Mouse (Mus musculus) forebrain, embryonic 13.5 days (tissue): ENCODE data around the gene Cc2d2b. TPM values are rescaled to one million over a fixed set of nuclear protein-coding genes. Genes with fewer than 3 reads are reported as not detected.

Experiments used
- ATAC-seq: fragments of 200-750 bp; cut with Nextera tagmentation; 2 replicates; pipeline ENCODE4 v1.8.0; 2017
- H3K27ac ChIP-seq: fragments of 300-500 bp; sonication (generic); 2 replicates; pipeline ENCODE4 v1.5.1; 2015; ENCODE audit warnings: inconsistent platforms, mild to moderate bottlenecking, moderate library complexity
- H3K27me3 ChIP-seq: fragments of 300-500 bp; sonication (generic); 2 replicates; pipeline ENCODE4 v1.6.1; 2015; ENCODE audit warnings: mild to moderate bottlenecking, inconsistent platforms
- H3K36me3 ChIP-seq: fragments of 300-500 bp; sonication (generic); 2 replicates; pipeline ENCODE4 v1.6.1; 2015; ENCODE audit warnings: mild to moderate bottlenecking, inconsistent platforms; ENCODE audit not compliant: poor library complexity, severe bottlenecking
- H3K4me1 ChIP-seq: fragments of 300-500 bp; sonication (generic); 2 replicates; pipeline ENCODE4 v1.6.1; 2015; ENCODE audit warnings: inconsistent platforms
- H3K4me2 ChIP-seq: fragments of 300-500 bp; sonication (generic); 2 replicates; pipeline ENCODE4 v1.6.1; 2015; ENCODE audit warnings: inconsistent platforms, mild to moderate bottlenecking, moderate library complexity
- H3K4me3 ChIP-seq: fragments of 300-500 bp; sonication (generic); 2 replicates; pipeline ENCODE4 v1.5.1; 2015; ENCODE audit warnings: mild to moderate bottlenecking, inconsistent platforms
- H3K9ac ChIP-seq: fragments of 300-500 bp; sonication (generic); 2 replicates; pipeline ENCODE4 v1.6.1; 2015; ENCODE audit warnings: mild to moderate bottlenecking, inconsistent platforms
- H3K9me3 ChIP-seq: fragments of 300-500 bp; sonication (generic); replicated peaks from 2 replicates; pipeline ENCODE4 v1.6.1; 2016; ENCODE audit warnings: inconsistent platforms
- WGBS: fragments of 180-500 bp; shearing (Covaris S2); methylation state at CpG from one replicate; pipeline ENCODE4 v1.1.7; 2015; 5-methylcytosine and 5-hydroxymethylcytosine counted together
- polyA plus RNA-seq: library from polyadenylated mRNA; unstranded; fragments of >200 nt; fragmentation: Nextera tagmentation; extraction: Ambion mirVana; gene quantifications from 2 replicates; pipeline ENCODE4 v1.2.1, GENCODE M21; 2015

Gene Cc2d2b
- polyA plus RNA-seq, 1 experiment from 2014 or later = 0.19 TPM

DNA sequence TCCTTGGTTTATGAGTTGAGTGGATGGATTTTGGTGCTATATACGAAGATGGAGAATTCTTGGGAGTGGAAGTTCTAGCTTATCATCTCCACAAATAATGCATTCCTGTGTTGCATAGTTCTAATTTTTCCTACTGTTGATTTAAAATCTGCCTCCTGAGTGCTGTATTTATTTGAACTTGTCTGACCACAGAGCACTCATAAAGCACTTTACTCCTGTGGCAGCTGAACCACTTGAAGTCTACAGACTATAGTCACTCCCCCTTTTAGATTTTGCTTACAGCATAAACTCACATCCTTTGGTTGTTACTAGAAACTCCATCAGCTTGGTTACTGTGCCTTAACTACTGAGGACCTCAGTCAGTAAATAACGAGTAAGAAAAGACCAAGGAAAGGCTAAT is 18.6 kb downstream of the Cc2d2b start:
- 90% methylated on average over 2 of the region's 2 CpGs for WGBS
- ATAC-seq = no peak

DNA sequence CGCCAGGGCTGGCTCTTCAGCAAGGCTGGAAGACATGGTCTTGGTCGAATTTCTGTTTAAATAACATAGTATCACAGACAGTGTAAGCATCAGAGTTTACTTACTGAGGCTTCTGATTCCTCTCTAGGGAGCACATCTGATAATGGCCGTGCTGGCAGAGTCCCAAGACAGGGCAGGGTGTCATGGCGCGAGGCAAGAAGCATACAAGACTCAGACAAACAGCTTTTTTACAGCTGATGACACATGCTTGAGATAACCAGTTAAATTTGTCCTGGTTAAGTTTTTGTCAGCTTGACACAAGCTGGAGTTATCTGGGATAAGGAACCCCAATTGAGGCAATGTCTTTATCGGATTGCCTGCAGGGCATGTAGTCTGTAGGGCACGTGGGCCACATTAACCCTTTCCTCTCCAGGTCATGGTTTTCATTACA is 20.8 kb downstream of the Cc2d2b start:
- no peaks in the 10 kb centered on the region for H3K27me3 ChIP-seq
- no peak overlapping the region for H3K9ac ChIP-seq
- no peak overlapping the region for H3K4me2 ChIP-seq
- no peaks in the 10 kb centered on the region for H3K9me3 ChIP-seq
- 54% methylated on average over 7 of the region's 7 CpGs for WGBS
- no peaks in the 10 kb centered on the region for H3K4me1 ChIP-seq
- no peak overlapping the region for H3K27ac ChIP-seq
- no peaks in the 10 kb centered on the region for H3K36me3 ChIP-seq
- H3K4me3 ChIP-seq = no peak overlapping the region
- no peak for ATAC-seq

More for the DNA sequence above, 18.6 kb downstream of the Cc2d2b start:
- Histone ChIP-seq H3K27me3 (no peaks in the 10 kb centered on the region), H3K9ac (no peak overlapping the region), H3K9me3 (no peaks in the 10 kb centered on the region), H3K27ac (no peak overlapping the region), H3K4me3 (no peak overlapping the region), H3K4me2 (no peak overlapping the region), H3K4me1 (peaks cover under 1% of the 10 kb centered on the region; the same call in 1 of the 2 replicates), H3K36me3 (no peaks in the 10 kb centered on the region)

DNA sequence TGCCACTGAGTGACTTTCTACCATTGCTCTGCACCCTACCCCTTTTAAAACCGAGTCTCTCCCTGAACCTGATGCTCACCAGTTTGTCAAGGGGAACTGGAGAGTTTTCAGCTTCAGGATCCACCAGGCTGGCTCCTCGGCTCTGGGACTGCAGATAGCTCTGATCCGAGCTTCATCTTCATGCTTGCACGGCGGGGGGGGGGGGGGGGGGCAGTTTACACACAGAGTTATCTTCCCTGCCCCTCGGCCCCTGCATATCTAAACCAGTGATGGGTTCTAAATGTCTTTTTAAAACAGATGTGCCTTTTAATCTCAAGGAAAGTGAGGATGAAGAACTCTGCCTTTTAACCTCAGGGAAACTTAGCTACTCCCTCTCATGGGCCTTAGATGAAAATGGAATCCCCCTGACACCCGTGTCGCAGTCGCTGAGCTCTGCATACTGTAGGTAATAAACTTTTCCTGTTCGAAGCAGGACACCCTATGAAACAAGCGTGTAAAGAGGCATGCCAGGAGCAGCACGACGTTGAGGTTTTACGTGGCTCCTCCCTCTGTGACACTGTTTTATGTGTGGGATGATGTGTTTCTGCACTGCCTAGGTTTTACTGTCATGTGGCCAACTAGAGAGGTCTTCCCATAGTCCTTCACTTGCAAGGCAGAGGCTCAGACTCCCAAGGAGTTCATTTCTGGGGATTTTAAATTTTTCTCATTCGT is 39.6 kb downstream of the Cc2d2b start:
- Histone ChIP-seq H3K36me3 (no peaks in the 10 kb centered on the region), H3K9me3 (no peaks in the 10 kb centered on the region), H3K27ac (no peak overlapping the region), H3K9ac (no peak overlapping the region), H3K27me3 (no peaks in the 10 kb centered on the region), H3K4me3 (no peak overlapping the region), H3K4me1 (no peaks in the 10 kb centered on the region), H3K4me2 (no peak overlapping the region)
- ATAC-seq = no peak
- WGBS = 79% methylated on average over 14 of the region's 15 CpGs

DNA sequence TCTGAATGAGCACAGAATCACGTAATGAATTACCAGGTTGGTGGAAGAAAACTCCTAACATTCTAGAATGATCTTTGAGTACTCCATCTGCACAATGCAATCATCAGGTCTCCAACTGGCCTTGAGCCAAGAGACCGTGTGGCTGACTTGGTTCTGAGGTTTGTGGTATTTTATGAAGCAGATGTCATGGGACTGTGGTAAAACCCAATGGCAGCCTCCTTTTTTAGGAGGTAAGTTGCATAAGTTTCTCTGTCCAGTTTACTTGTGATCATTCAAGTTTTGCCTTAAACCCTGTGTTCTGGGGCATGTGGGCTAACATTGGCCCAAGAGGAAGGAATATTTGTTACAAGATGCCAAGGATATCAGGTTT is 40.1 kb downstream of the Cc2d2b start:
- ATAC-seq = no peak
- 89% methylated on average over 2 of the region's 2 CpGs for WGBS

DNA sequence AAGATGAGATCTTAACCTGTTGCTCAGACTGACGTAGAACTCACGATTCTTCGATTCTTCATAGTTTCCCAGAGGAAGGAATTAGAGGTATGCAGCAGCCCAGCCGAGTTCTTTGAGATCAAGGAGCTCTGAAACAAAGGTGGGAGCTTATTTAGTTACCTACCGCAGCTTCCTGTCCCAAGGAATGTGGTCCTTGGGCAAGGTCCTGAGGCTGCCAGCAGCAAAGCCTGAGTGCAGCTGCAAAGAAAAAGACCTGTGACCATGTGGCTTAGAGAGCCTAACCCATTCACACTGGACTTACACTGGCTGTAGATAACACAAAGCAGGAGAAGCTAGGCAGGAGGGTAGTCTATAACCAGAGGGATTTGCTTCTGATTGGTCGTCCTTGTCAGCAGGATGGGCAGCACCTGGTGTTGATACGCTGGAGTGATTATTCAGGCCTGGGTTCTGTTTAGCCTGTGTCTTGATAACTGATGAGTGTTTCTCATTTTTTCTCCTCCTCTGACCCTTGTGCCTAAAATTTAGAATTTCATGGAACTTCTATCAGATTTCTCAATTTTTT is 56.7 kb downstream of the Cc2d2b start:
- Histone ChIP-seq H3K9me3 (no peaks in the 10 kb centered on the region), H3K9ac (no peak overlapping the region), H3K27me3 (no peaks in the 10 kb centered on the region), H3K27ac (no peak overlapping the region), H3K4me2 (no peak overlapping the region), H3K4me3 (no peak overlapping the region), H3K4me1 (no peaks in the 10 kb centered on the region; the same call in 1 of the 2 replicates), H3K36me3 (no peaks in the 10 kb centered on the region)
- no peak for ATAC-seq
- WGBS = 16% methylated on average over 7 of the region's 7 CpGs

More for the DNA sequence above, 40.1 kb downstream of the Cc2d2b start:
- Histone ChIP-seq H3K4me1 (no peaks in the 10 kb centered on the region), H3K36me3 (no peaks in the 10 kb centered on the region), H3K9me3 (no peaks in the 10 kb centered on the region), H3K9ac (no peak overlapping the region), H3K27me3 (no peaks in the 10 kb centered on the region), H3K27ac (no peak overlapping the region), H3K4me3 (no peak overlapping the region), H3K4me2 (no peak overlapping the region)

DNA sequence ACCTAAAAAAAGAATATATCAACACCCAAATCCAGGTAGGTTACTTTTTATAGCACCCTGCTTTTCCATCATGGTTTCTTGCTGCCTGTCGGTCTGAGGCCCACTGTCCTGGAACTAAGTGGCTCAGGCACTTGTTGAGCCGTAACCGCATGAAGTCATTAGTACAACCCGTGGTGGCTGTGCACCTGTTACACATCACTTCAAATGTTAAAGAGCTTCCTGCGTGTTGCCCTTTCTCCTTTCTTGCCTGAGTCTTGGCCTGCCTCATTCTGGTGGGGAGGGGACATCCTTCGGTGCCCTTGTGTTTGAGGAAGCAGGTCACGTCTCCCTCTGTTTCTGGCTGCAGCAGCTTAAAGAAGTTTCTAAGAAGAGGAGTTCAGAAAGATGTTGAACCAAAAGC is 61.3 kb downstream of the Cc2d2b start:
- 54% methylated on average over 7 of the region's 7 CpGs for WGBS
- H3K27ac ChIP-seq = no peak overlapping the region
- H3K27me3 ChIP-seq = no peaks in the 10 kb centered on the region
- ATAC-seq = no peak
- H3K9me3 ChIP-seq = no peaks in the 10 kb centered on the region
- H3K4me2 ChIP-seq = no peak overlapping the region
- H3K4me1 ChIP-seq = no peaks in the 10 kb centered on the region; the same call in 1 of the 2 replicates
- no peak overlapping the region for H3K4me3 ChIP-seq
- no peaks in the 10 kb centered on the region for H3K36me3 ChIP-seq
- H3K9ac ChIP-seq = no peak overlapping the region

DNA sequence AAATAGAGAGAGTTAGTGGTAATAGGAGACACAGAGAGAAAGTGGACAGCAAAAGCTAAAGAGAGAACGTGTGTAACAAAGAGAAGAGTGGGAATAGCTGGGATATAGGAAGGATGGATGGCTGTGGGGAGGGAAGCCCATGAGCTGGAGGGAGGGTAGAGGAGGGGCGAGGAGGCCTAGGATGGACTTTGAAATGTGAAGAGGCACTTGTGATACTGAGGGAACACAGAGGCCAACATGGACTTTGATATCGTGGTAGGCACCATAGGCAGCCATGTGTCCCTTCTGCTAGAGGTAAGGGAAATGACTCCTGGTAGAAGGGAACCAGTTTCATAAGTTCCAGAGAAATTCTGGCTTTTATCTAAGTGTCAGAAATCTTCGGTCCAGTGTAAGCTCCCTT is 63.3 kb downstream of the Cc2d2b start:
- no peak for ATAC-seq
- Histone ChIP-seq H3K27ac (no peak overlapping the region), H3K27me3 (no peaks in the 10 kb centered on the region), H3K9ac (no peak overlapping the region), H3K4me3 (no peak overlapping the region), H3K4me1 (no peaks in the 10 kb centered on the region), H3K9me3 (no peaks in the 10 kb centered on the region), H3K36me3 (no peaks in the 10 kb centered on the region), H3K4me2 (no peak overlapping the region)
- WGBS = 83% methylated on average over 4 of the region's 4 CpGs

DNA sequence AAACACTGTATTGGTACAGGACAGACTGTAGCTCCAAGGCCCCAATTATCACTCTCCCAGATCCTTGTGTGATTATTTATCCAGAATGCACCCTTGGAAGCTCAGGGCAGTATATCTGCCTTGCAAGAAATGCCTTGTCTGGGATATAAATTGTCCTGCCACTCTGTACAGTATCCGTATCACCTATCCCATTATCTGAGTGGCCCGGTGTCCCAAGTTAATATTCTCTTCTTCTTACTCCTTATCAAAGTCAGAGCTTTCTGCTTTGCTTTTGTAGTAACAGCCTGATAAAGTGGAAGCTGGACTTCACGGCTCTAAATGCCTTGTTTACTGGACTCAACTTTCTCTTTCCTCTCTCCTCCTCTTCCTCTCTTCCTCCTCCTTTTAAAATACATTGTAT is 64.2 kb downstream of the Cc2d2b start:
- Histone ChIP-seq H3K9me3 (no peaks in the 10 kb centered on the region), H3K27me3 (no peaks in the 10 kb centered on the region), H3K4me2 (no peak overlapping the region), H3K27ac (no peak overlapping the region), H3K4me1 (no peaks in the 10 kb centered on the region), H3K4me3 (no peak overlapping the region), H3K36me3 (no peaks in the 10 kb centered on the region), H3K9ac (no peak overlapping the region)
- no peak for ATAC-seq
- 87% methylated on average over 3 of the region's 3 CpGs for WGBS

DNA sequence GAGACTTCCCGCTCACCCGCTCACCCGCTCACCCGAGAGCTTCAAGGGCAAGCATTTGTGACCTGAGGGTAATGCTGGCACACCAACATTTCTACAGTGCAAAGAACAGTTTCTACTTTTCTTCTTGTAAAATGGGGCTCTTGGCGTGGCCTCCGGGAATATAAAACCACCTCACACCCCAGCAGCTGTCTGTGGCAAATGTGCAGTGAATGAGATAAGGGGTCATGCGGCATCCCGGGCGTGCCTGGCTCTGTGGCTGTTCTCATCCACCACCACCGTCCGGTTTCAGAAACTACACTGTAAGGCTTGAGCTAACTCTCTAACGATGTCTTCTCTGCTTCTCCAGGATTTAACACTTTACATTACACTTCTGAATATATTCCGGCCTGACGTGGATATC is 64.8 kb downstream of the Cc2d2b start:
- Histone ChIP-seq H3K27ac (no peak overlapping the region), H3K36me3 (no peaks in the 10 kb centered on the region), H3K4me2 (no peak overlapping the region), H3K4me1 (no peaks in the 10 kb centered on the region), H3K9ac (no peak overlapping the region), H3K9me3 (no peaks in the 10 kb centered on the region), H3K27me3 (no peaks in the 10 kb centered on the region), H3K4me3 (no peak overlapping the region)
- ATAC-seq = no peak
- 82% methylated on average over 14 of the region's 14 CpGs for WGBS

DNA sequence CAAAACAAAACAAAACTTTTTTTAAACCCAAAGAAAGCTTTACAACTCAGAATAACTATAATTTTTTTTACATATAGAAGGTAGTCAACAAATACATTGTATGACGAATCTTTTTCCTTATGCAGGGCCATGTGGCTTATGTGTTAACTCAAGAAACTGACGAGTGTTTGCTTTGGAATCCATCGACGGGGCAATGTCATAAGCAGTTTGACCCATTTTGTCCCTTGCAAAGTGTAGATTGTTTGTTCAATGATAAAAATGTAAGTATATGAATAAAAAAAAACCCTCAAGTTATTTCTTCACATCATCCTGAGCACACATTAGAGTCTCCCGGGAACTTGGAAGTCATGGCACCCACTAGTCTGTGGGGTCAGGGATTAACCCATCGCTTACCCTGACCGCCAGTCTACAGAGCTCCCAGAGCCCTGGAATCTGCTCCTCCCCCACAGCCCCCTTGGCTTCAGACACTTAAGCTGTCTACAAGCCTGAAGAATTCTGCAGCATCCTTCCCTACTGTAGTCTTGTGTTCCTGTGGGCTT is 67.2 kb downstream of the Cc2d2b start:
- Histone ChIP-seq H3K27me3 (no peaks in the 10 kb centered on the region), H3K4me3 (no peak overlapping the region), H3K4me1 (no peaks in the 10 kb centered on the region), H3K36me3 (no peaks in the 10 kb centered on the region), H3K9ac (no peak overlapping the region), H3K27ac (no peak overlapping the region), H3K9me3 (no peaks in the 10 kb centered on the region), H3K4me2 (no peak overlapping the region)
- 89% methylated on average over 7 of the region's 7 CpGs for WGBS
- no peak for ATAC-seq

DNA sequence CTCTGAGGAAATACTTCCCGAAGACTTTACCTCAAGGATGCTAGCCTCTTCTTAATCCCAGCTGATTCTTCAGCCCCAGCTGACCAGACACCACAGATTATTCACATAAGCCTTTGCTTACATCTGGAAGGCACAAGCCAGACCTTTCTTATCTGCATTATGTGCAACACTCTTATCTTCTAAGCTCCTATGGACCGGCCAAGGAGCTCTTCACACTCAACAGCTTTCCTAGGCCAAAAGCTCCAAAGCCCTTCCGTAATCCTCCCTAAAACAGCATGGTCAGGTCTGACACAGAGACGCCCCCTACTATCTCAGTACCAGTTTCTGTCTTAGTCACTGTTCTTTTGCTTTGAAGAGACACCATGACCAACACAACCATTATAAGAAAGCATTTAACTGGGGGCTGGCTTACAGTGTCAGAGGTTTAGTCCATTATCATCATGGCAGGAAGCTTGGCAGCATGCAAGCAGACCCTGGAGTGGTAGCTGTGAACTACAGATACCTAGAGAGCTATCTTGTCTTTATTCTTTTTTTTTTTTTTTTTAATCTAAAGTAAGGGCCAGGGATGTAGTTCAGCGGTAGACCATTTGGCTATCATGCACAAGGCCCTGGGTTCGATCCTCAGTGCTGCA is 69.5 kb downstream of the Cc2d2b start:
- H3K4me3 ChIP-seq = no peak overlapping the region
- no peaks in the 10 kb centered on the region for H3K27me3 ChIP-seq
- H3K36me3 ChIP-seq = no peaks in the 10 kb centered on the region
- H3K9ac ChIP-seq = no peak overlapping the region
- H3K4me2 ChIP-seq = no peak overlapping the region
- 87% methylated on average over 6 of the region's 6 CpGs for WGBS
- no peak overlapping the region for H3K27ac ChIP-seq
- H3K9me3 ChIP-seq = no peaks in the 10 kb centered on the region
- H3K4me1 ChIP-seq = no peaks in the 10 kb centered on the region
- no peak for ATAC-seq

DNA sequence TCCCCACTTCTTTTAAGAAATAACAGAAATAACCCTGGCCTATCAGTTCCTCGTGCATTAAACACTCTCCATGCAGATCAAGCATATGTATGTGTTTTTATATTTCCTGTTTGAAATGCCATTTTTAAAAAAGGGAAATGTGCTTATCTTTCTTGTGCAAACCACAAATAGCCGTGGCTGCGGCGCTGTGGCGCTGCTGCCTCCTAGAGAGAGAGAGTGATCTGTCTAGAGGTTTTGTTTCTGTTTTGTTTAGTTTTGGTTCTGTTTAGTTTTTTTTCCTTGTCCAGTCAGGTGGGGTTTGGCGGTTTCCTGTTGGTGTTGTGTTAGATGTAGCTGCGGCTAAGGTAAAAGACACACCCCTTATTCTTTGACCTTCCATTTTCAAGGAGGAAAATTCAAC is 70.2 kb downstream of the Cc2d2b start:
- H3K9ac ChIP-seq = no peak overlapping the region
- H3K27me3 ChIP-seq = no peaks in the 10 kb centered on the region
- H3K27ac ChIP-seq = no peak overlapping the region
- ATAC-seq = no peak
- no peaks in the 10 kb centered on the region for H3K4me1 ChIP-seq
- H3K4me3 ChIP-seq = no peak overlapping the region
- no peaks in the 10 kb centered on the region for H3K36me3 ChIP-seq
- 78% methylated on average over 7 of the region's 7 CpGs for WGBS
- H3K9me3 ChIP-seq = no peaks in the 10 kb centered on the region
- no peak overlapping the region for H3K4me2 ChIP-seq
